Mouse (Mus musculus) gonadal fat pad, adult 2 months (tissue): Measurements from ENCODE around the gene Cog2. TPM values are rescaled to one million over a fixed set of nuclear protein-coding genes. Genes with fewer than 3 reads are reported as not detected.

Experiments used
- DNase-seq: peaks from one replicate; pipeline ENCODE4 v3.0.0-alpha.2; 2012; ENCODE audit warnings: low read depth
- polyA plus RNA-seq: library from polyadenylated mRNA; depleted of rRNA; stranded (reverse); fragments of >200 nt; gene quantifications from 2 replicates; pipeline ENCODE4 v1.2.3, GENCODE M21; 2012; rRNA removed

Gene Cog2
- polyA plus RNA-seq, 1 experiment, result 27.6 TPM

DNA sequence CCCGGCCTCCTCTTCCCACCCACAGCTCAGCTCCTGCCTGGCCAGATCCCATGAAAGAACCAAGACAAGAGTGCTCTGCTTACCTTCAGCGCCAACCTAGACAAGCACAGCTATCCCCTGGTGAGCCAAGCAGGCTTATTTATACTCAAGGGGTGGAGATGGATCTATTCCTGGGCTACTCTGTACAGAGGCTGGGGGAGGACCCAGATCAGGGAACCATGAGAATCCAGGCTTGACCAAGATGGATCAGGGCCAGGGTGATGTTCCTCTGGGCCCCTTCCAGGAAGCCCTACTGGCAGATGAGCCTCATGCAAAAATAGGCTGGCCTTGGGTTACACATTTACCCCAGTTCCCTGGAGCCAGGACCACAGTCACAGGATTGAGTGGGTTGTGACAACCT lies 49.0 kb downstream of the Cog2 start, which contains the start of gene Agt:
Gene Agt (minus strand): TSS at position 114 of the 400 bp plus-strand sequence.
- DNase-seq, result no peak

DNA sequence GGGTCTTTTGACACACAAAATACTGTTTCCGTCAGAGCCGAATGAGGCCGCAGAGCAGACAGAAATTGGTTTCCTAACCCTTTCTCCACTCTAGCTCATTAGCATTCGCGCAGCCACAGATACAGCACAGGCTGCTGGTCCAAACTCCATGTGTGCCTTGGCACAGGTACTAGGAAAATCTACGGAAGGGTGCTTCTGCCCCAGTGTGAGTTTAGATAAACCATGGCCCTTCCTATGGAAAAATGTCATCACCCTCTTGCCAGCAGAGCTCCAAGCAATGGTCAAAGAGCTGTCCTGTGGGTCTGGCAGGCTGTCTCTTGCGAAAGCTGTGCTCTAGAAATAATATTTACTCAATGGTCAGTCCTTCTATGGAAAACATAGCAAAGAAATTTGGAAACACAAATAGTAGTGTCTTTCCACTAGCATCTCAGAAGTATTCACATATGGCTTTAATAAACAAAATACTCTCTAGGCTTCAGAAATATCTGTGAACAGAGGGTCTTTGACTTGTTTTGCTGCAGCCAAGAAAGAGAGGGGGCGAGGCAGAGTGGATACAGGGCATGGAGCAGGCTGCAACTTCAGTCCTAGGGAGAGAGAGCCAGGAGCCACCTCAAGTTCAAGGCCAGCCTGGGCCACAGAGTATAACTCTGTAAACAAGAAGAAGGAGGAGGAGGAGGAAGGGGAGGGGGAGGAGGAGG lies 51.3 kb downstream of the Cog2 start:
- no peak for DNase-seq

DNA sequence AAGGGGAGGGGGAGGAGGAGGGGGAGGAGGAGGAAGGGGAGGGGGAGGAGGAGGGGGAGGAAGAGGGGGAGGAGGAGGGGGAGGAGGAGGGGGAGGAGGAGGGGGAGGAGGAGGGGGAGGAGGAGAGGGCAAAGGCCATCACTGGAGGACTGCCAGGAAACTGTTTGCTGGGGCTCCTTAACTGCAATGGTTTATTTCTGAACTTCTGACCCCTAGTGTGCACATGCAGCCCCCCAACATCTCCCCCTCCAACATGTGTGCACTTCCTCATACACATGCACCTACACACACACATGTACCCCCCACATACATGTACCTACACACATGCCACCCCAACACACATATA lies 51.8 kb downstream of the Cog2 start:
- no peak for DNase-seq

DNA sequence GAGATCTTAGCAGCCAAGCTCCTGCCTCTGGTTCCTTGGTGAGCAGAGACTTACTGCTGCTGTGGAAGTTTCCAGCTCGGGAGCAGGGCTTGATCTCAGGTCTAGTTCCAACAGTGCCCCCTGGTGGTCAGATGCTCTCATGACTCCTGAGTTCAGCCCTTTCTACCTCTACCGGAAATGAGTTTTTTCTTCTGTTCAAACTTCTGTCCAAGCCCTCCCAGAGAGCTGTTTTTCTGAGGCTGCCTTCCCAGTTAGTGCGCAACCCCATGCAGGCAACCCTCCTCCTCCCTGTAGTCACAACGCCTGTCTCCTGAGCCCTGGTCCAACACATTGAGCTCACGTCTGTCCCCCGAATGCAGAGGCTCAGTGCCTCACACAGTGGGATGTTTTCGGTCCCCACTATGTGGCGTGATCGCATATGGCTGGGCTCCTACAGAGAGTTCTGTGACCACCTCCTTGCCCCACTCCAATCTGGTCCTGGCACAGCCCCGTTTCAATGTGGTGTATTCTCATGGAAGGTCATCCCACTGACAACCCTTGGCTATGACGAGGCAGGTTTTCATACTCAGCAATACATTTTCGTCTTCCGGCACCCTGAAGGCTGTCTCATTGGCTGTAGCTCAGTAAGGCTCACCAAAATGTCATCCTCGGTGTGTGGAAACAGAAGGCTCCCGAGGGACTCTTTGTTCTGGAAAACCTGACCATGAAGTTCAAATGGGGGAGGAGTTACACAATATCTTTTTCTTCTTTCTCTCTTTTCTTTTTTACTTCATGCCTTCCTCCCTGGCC lies 53.2 kb downstream of the Cog2 start:
- DNase-seq, result no peak

DNA sequence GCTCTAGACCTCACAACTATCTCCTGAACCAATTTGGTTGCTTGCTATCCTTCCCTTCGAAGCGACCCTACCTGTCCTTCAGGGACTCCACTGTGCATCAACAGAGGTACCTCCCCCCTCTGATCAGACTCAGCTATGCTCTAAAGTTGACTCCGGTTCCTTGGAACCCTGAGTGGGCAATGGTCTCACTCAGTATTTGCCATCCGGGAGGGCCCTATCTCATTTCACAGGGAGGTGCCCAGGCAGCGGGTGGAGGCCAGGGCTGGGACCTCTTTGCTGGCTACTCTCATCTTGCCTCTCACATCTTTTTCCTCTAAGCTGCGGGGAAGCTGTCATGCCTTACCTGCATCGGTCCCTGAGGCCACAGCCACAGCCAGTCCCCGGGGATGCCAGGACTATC lies 55.2 kb downstream of the Cog2 start, which contains the start of gene Capn9:
Gene Capn9 (plus strand): TSS at position 301 of the 400 bp plus-strand sequence.
- DNase-seq, result no peak

DNA sequence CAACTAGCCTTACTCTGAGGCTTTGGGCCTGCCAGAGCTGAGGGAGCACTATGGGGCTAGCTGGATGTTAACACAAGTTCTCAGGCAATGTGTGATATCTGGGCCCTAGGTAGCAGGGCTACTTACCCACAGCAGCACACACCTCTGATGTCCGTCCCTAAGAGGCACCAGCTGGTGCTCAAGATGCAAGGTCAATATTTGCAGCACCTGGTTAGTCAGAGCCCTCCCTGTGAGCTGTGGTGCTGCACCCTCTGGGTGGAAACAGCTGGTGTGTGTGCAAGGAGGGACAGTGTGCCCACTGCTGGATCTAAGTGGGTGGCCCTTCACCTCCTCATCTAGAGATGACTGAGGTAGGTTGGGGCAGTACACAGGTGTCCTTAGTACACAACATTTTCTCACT lies 56.2 kb downstream of the Cog2 start:
- DNase-seq, result no peak

DNA sequence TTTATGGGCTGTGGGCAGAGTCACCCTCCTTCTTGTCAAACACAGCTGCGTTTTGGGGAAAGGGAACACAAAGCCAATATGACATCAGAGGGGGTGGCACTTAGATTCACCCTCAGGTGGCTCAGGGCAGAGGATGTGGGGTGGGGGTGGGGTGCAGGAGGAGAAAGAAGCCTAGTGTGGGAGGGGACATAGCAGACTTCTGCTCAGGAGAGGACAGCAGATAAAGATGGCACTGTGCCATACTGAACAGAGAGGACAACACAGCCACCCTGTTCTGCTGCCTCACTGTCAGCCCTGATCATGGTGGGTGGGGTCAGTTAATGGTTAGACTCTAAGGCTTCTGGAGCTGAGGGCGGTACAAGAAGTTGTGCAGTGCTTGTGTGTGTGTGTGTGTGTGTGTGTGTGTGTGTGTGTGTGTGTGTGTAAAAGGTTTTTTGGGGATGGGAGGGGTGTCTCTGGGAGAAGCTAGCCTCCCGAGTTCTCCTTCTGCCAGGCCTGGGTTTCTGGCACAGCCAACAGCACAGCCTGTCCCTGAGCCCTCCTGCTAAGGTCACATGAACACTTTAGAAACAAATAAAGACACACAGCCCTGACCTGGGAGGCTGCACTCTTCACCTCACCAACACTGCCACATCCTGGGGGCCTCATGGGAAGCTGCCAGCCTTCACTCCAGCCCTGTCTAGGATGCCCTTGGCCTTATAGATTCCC lies 65.3 kb downstream of the Cog2 start:
- DNase-seq, result no peak

DNA sequence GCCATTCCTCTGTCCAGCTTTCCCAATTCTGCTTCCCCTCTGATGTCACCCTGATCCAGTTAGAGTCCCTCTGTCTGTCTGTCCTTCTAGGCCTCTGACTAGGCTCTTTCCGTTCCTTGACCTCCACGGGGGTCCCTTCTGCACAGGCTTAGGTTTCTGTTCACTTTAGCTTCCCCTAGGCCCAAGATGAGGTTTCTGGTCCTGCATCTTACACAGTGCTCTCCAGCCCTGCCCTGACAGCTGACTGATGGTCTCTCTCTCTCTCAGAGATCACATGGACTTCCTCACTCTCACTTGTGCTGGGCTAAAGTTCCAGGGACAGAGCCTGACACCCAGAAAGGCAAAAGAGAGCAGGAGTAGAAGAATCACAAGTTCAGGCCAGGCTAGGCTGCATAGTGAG lies 66.0 kb downstream of the Cog2 start:
- DNase-seq, result no peak

DNA sequence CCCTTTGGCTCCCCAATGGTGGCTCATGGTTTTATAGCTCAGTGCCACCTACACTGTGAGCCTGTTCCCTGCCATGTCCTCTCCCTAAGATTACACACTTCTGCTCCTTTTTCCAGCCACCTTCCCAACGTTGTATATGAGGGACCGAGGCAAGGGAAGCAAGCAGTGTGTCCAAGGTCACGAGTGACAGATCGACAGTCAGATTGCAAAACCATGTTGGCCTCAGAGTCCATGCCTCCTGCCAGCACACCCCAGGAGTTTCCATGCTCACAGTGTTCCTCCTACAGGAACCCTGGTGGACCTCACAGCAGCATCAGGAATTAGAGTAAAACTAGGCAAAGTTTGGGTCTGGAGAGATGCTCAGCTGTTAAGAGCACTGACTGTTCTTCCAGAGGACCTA lies 68.8 kb downstream of the Cog2 start:
- no peak for DNase-seq

Other genes starting within 250 kb of the Cog2 start
- 0.88 and 1.3 TPM in 2 replicates for gene Pgbd5, start 81.1 kb upstream of the Cog2 start, polyA plus RNA-seq
- gene Agt, start 48.9 kb downstream of the Cog2 start, polyA plus RNA-seq, result 180 and 247 TPM in 2 replicates
- gene Capn9, start 55.3 kb downstream of the Cog2 start, polyA plus RNA-seq, result 0.22 and 0.34 TPM in 2 replicates
- 25.8 and 32.1 TPM in 2 replicates for gene 2310022B05Rik, start 142.6 kb downstream of the Cog2 start, polyA plus RNA-seq
- 24.7 and 25.1 TPM in 2 replicates for gene Ttc13, start 201.2 kb downstream of the Cog2 start, polyA plus RNA-seq
- 13.3 and 18.3 TPM in 2 replicates for gene Arv1, start 201.4 kb downstream of the Cog2 start, polyA plus RNA-seq
- 5.9 and 7.8 TPM in 2 replicates for gene Fam89a, start 231.1 kb downstream of the Cog2 start, polyA plus RNA-seq